Mouse (Mus musculus) c-Kit-positive CD71-negative TER-119-negative erythroid progenitor cells, embryonic 14.5 days (primary cell): Measurements from ENCODE around the gene Gpr157.

ENCODE experiments used
- DNase-seq: peaks from one replicate; pipeline ENCODE4 v3.0.0-alpha.2; 2013; ENCODE audit warnings: low read depth

Gpr157 gene

DNA sequence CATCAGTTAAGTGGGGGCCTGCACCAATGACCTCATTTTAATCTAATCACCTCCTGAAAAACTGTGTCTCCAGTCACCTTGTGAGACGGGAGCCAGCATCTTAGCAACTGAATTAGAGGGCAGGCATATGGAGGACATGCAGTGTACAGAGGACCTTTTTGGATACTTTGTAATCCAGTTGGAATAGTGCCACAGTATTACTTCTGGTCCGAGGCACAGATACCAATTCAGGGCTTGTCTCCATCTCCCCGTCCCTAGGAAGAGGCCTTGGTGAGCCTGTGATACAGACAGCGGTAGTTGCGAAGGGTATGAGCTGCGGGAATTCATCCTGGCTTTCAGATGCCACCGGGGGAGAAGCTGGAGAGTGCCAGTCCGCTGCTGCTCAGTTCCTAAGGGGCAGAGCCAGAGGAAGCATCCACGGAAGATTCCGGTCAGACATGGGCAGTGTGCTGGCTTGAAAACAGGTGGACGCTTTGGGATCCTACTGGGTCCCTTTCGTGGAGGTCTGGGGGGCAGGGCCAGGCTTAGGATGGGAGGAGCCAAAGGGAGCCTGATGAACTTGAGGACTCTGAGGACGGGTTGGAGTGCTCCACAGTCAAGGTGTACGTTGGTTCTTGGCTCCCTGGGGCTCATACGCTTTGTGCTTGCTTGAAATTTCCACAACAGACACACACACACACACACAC is 14.6 kb upstream of the Gpr157 start:
- DNase-seq: no peak

DNA sequence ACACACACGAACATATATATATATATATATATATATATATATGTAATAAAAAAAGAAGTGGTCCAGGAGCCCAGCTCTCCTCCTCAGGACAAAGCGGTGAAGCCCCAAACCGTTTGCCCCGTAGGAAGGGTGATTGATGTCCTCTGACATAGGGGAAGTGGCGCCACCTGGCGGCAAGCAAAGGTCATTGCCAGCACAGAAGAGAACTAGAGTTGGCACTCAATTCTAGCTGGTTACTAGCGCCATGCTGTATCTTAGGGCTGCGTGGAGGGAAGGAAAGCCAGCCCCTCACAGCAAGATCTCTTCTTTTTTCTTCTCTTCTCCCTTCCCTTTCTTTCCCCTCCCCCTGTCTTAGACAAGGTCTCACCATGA is 14.1 kb upstream of the Gpr157 start:
- DNase-seq: no peak

DNA sequence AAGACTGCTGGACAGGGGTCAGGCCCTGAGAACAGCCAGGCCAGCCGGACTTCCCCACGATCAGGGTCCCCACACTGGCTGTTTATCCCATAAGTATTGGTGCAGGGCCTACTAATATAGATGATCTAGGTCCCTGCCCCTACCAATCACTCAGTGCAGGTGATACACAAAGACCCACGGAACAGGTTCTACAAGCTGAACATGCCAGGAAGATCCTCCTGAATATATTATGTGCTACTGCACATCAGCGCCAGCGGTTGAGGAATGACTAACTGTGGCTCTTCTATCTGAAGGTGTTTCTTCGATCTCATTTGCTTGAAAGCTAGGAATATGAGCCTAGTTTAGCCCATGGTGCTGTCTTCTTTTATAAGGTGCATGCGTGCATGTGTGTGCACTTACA is 11.8 kb upstream of the Gpr157 start:
- DNase-seq: no peak

DNA sequence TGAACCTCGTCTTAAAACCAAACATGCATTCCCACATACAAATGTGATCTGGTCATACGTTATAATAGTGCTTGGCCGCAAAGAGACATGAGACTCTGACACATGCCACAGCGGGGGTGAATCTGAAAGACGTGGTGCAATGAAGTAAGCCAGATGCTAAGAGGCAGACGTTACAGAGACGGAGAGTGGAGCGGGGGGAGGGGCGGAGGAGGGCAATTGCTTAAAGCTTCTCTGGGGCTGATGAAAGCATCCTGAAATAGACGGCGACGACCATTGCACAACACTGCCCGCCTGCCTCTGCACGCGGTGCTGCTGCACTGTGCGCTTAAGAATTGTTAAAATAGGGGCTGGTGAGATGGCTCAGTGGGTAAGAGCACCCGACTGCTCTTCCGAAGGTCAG is 11.0 kb upstream of the Gpr157 start:
- peak; percentile 39 for DNase-seq

DNA sequence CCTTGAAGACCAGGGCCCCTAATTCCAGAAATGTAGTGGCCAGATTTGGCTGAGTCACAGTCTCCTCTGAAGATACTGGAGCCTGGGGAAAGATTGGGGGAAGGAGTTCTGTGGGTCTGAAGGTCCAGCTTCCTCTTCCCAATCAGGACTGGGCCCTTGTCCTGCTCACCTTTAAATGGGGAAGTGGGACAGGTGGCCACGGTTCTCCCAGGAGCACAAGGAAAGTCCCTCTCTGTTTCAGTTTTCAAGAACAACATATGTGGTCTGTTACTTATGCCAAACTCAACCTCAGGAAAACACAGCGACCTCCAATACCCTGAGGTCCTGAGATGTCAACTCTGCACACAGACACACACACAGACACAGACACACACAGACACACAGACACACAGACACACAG is 8.5 kb upstream of the Gpr157 start:
- no peak for DNase-seq

GRCm38 (mm10) chr4:150079244-150079643 is 7.9 kb upstream of the Gpr157 start:
- no peak for DNase-seq

GRCm38 (mm10) chr4:150080330-150080967 is 6.7 kb upstream of the Gpr157 start:
- no peak for DNase-seq

GRCm38 (mm10) chr4:150085366-150085765 is 1.8 kb upstream of the Gpr157 start:
- no peak for DNase-seq

GRCm38 (mm10) chr4:150086841-150087160 is 364 bp upstream of the Gpr157 start:
- DNase-seq: no peak

- no peak for DNase-seq
These were observed 845 bp downstream of the Gpr157 start for GRCm38 (mm10) chr4:150087890-150088530.

GRCm38 (mm10) chr4:150089121-150089520 is 2.0 kb downstream of the Gpr157 start:
- DNase-seq: no peak

GRCm38 (mm10) chr4:150091887-150092582 is 4.9 kb downstream of the Gpr157 start:
- DNase-seq: peak; percentile 32

GRCm38 (mm10) chr4:150092583-150092902 is 5.4 kb downstream of the Gpr157 start:
- DNase-seq: no peak

- DNase-seq: no peak
These were observed 6.6 kb downstream of the Gpr157 start for GRCm38 (mm10) chr4:150093560-150094462.

- DNase-seq: no peak
These were observed 7.3 kb downstream of the Gpr157 start for GRCm38 (mm10) chr4:150094463-150094789.

- no peak for DNase-seq
These were observed 9.1 kb downstream of the Gpr157 start for GRCm38 (mm10) chr4:150096309-150096708.

DNA sequence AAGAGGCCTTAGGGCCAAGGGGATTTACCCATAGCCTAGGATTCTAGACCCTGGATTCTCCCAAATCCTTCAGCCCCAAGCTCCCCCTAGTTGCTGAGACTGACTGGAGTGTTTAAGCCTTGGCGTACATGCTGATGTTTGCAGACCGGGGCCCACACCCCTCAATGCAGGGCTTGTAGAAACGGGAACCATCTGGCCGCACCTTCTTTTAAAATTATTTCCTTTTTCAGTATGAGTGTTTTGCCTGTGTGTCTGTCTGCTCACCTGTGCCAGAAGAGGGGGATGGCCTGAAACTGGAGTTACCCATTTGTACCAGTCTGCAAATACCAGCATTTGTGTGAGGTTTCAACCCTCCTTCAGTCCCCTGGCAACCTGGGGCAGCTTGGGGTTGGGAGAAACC is 10.7 kb downstream of the Gpr157 start:
- DNase-seq: no peak

GRCm38 (mm10) chr4:150098880-150099279 is 11.7 kb downstream of the Gpr157 start:
- peak; percentile 60 for DNase-seq

DNA sequence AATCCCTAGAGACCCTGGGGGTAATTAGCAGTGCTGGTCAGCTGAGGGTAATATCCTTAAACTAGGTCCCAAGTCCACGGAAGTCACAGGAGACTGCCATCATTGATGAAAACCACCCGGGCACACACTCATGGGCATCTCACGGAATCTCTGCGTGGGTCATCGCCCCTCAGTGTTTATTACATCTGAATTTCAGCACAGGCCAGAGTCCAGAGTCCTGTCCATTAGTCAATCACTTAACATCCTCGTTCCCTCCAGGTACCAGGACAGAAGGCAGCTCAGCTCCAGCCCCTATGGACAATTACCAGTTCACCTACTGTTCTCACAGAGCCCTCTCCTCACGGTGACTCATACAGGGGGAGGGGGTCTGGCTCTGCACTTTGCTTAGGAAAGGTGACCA is 15.7 kb downstream of the Gpr157 start:
- no peak for DNase-seq

- DNase-seq: no peak
These were observed 18.5 kb downstream of the Gpr157 start for GRCm38 (mm10) chr4:150105671-150106070.

- DNase-seq: no peak
These were observed 19.5 kb downstream of the Gpr157 start for GRCm38 (mm10) chr4:150106637-150107036.

DNA sequence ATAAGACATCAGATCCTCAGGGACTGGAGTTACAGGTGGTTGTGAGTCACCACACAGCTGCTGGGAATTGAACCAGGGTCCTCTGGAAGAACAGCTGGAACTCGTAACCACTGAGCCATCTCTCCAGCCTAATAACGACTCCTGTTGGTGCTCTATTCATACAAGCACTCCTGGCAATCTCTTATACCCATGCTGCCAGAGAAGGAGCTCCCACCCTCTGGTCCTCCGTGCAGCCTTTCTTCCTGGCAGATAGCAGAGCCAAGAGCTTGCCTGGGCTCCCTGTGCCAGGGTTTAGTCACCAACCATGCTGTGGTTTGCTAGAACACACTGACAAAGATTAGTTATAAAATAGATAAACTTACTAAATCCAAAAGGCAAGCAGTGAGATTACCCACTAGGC is 22.5 kb downstream of the Gpr157 start:
- DNase-seq: no peak
